Mouse (Mus musculus): ENCODE data around the gene Dennd1b. TPM values are rescaled to one million over a fixed set of nuclear protein-coding genes. Genes with fewer than 3 reads are reported as not detected.

The Dennd1b gene
- polyA plus RNA-seq, 1 experiment = 3.3 TPM

GRCm38 (mm10) chr1:139146306-139146705 lies 183.1 kb downstream of the Dennd1b start:
- no peak for DNase-seq (ENCODE audit: low read depth, low spot score)
- WGBS = 88% methylated on average over 3 of the region's 3 CpGs

DNA sequence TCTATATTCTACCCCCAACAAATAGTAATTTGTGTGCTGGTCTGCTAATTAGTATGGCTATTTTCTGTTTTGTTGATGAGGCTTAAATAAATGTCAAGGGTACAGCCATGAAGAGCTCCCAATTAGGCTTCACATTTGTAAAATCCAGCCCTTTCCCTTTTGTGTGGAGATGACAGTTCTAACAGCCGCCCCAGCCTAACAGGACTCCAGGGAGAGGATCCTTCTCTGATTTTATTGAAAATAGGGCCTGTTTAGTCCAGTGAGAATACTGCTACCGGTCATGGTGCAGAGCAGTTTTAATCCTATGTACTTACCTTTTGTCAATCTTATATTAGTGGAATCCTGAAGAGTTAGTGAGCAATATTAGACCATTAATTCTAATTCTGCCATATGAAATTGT lies 189.8 kb downstream of the Dennd1b start:
- DNase-seq (ENCODE audit: low read depth, low spot score) = no peak
- WGBS = 90% methylated on average over 2 of the region's 2 CpGs

DNA sequence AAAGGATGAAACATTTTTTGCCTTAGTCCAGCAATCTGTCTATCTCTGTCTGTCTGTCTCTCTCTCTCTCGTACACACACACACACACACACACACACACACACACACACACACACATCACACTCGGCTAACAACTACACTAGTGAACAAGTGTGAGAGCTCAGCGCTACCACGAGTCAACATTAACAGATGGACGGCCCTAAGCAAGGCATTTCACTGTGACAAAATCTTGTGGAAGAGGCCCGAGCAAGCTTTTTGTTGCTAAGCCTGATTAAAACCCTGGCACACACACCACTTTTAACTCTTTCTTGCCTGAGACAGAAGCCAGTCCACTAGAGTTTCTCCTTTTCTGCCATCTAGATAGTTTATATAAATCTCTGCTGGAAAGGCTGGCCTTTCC lies 190.3 kb downstream of the Dennd1b start:
- no peak for DNase-seq (ENCODE audit: low read depth, low spot score)
- 73% methylated on average over 6 of the region's 6 CpGs for WGBS

DNA sequence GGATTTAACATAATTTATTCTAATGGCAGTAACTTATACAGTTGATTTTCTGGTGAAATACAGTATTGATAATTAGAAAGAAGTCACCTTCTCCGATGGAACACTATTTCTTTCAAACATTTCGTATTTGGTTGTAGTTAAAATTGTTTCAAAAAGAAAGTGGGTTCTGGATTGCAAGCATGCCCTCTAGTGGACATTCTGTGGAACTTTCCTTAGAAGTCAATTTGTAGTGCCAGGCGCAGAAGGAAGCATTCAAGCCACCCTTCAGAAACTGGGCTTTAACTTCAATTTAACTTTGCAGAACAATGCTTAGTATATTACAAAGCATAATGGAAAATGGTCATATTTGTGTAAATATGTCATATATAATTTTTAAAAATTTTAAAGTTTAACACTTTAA lies 193.2 kb downstream of the Dennd1b start:
- peak; percentile 16 for DNase-seq (ENCODE audit: low read depth, low spot score)
- WGBS = 22% methylated on average over 3 of the region's 3 CpGs

DNA sequence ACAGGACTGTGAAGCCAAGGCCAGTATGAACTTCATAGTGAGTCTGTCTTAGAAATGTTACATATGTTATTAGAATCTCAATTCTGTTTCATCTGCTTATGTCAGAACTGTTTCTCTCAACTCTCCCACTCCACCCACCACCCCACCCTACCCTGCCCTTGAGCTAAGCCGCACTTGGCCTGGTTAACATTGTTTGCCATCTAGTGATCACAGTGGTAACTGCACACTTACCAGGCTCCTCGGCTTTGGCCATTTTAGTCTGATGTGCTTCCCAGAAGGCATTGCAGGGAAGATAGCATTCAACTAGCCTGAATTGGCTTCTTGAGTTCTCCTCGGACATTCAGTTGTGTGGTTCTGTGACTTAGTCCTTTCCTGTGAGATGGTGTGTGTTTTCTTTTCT lies 198.4 kb downstream of the Dennd1b start:
- no peak for DNase-seq (ENCODE audit: low read depth, low spot score)
- WGBS = 48% methylated on average over 3 of the region's 3 CpGs

DNA sequence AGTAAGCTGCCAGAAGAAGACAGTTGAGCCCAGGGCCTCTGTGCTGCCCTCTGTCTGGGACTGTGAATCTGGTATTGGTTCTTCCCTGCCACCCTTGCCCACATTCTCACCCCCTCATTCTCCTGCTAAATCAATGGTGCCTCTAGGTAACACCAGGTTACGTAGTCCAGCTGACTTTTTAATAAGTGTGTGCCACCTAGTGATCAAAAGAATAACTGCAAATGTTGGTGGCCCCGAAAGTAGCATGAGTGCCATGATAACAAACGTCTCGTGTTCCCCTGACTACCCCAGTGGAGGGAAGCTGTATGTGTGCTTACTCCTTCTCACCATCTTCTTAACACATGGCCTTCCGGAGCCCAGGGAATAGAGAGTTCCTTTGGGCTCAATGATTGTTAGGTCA lies 199.6 kb downstream of the Dennd1b start:
- no peak for DNase-seq (ENCODE audit: low read depth, low spot score)
- 48% methylated on average over 5 of the region's 5 CpGs for WGBS

- WGBS = 66% methylated on average over 3 of the region's 3 CpGs
- no peak for DNase-seq (ENCODE audit: low read depth, low spot score)
Observed at GRCm38 (mm10) chr1:139174058-139174832, 211.0 kb downstream of the Dennd1b start.

- WGBS = 73% methylated on average over 1 of the region's 1 CpGs
- DNase-seq (ENCODE audit: low read depth, low spot score) = no peak
Observed at GRCm38 (mm10) chr1:139179707-139180106, 216.5 kb downstream of the Dennd1b start.

GRCm38 (mm10) chr1:139180481-139181149 lies 217.4 kb downstream of the Dennd1b start:
- no peak for DNase-seq (ENCODE audit: low read depth, low spot score)
- WGBS = 66% methylated on average over 6 of the region's 6 CpGs

DNA sequence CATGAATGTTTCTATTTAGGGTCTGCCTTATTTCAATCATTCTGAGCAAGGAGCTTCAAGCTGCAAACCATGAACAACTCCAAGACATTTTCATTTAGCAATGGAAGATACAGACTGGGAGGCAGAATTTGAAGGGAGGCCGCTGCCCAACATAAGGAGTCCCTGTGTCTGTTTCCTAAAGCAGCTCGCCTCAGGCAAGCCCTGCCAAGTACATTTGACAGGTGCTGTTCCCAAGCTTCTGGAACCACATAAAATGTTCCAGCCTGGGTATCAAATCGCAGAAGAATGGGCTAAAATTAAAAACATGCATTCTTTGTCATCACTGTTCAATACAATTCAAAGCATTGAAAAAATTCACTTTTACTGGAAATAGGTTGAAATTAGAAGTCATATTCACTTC lies 229.4 kb downstream of the Dennd1b start:
- 76% methylated on average over 3 of the region's 3 CpGs for WGBS
- no peak for DNase-seq (ENCODE audit: low read depth, low spot score)

GRCm38 (mm10) chr1:139194011-139194410 lies 230.8 kb downstream of the Dennd1b start:
- DNase-seq (ENCODE audit: low read depth, low spot score) = no peak
- 38% methylated on average over 2 of the region's 2 CpGs for WGBS

- no peak for DNase-seq (ENCODE audit: low read depth, low spot score)
- WGBS = 37% methylated on average over 5 of the region's 5 CpGs
Observed at GRCm38 (mm10) chr1:139194428-139195028, 231.3 kb downstream of the Dennd1b start.

DNA sequence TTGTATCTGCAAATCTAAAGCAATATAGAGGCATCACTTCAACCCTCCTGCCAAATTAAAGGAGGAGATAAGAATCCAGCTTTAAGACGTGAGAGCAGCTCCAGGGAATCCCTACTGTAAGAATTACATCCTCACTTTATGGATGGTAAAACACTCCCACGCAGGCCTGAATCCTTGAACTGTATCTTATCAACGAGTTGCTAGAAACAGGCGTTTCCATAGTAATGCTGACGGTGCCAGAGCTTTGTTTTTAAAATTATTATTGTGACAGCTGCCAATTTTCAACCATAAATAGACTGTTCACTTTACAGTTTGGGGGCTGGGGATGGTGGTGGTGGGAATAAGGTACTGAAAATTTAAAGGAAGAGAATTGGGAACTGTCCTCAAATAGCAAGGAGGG lies 239.8 kb downstream of the Dennd1b start:
- no peak for DNase-seq (ENCODE audit: low read depth, low spot score)
- WGBS = 50% methylated on average over 5 of the region's 5 CpGs

DNA sequence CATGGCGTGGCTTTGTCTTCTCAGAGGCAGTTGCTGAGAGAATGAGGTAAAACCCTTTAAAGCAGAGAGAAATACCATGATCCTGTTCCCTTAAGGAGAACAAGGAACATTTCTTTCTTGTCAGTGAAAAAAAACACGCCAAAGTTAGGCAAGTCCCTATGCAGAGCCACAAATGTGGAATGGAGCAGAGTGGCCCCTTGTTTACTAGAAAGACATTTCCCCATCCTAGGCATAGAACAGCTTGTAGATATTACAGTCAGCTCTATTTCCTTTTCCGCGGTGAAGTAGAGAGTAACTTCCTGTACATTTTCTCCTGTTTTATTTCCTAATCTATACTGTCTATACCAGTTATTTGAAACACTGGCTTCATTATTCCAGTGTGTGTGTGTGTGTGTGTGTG lies 243.0 kb downstream of the Dennd1b start:
- DNase-seq (ENCODE audit: low read depth, low spot score) = no peak
- WGBS = 68% methylated on average over 4 of the region's 4 CpGs

DNA sequence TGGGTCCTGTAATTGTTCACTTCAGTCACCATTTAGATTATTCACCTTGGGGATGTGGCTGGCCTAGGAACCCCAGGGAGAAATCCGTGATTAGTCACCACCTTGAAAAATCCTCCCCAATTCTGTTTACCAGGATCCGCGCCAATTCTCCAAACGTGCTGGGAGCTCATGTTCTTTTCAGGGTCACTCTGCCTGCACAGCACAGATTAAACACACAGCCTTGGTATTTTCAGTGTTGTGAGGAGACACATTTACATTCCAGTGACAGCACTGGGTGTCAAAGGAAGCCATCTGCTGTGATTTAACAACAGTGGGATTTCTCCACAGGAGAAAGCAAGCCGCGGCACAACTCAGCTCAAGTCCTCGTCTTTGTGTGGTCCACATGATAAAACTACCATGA lies 246.6 kb downstream of the Dennd1b start:
- DNase-seq (ENCODE audit: low read depth, low spot score) = no peak
- WGBS = 36% methylated on average over 7 of the region's 7 CpGs

- DNase-seq (ENCODE audit: low read depth, low spot score) = no peak
- 53% methylated on average over 4 of the region's 4 CpGs for WGBS
Observed at GRCm38 (mm10) chr1:139210505-139210904, 247.3 kb downstream of the Dennd1b start.

DNA sequence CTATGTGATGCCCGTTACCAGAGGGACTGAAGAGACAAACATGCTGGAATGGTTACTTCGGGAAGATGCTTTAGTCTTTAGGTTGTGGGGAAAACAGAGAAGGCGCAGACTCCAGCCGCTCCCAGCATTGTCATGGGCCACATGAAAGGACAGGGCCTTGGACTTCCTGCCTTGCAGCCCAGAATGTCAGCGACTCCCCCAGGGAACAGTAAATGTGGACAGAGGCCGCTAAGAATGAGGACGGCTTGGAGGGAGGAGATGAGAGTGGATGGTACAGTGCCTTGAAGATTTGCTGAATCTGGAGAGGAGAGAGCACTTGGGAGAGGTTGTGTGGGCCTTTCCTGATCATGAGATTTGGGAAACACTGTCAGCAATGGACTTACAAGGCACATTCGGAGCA lies 252.1 kb downstream of the Dennd1b start:
- no peak for DNase-seq (ENCODE audit: low read depth, low spot score)
- WGBS = 66% methylated on average over 8 of the region's 8 CpGs

DNA sequence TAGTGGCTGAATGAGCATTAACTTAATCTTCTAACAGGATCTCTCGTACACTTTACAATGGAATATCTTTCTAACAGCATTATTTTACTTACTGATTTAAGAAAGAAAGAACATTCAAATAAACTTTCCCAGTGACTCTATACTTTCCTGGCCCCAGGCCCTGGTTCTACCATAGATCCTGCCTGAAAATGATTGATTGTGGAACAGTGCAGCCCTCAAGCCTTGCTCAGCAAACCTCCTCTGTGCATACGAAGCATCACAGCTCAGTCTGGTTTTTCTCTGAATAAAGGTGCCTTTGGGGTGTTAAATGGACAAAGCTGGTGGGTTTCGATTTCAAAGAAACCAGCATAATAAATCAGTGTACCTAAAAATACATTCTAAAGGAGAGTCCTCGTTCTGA lies 260.6 kb downstream of the Dennd1b start:
- WGBS = 77% methylated on average over 4 of the region's 4 CpGs
- DNase-seq (ENCODE audit: low read depth, low spot score) = no peak

GRCm38 (mm10) chr1:139224309-139224949 lies 261.2 kb downstream of the Dennd1b start:
- DNase-seq (ENCODE audit: low read depth, low spot score) = no peak
- WGBS = 63% methylated on average over 6 of the region's 6 CpGs
